Mouse (Mus musculus) kidney, embryonic 15.5 days (tissue): Measurements from ENCODE around the gene N6amt1. TPM values are rescaled to one million over a fixed set of nuclear protein-coding genes. Genes with fewer than 3 reads are reported as not detected.

Experiments used
- ATAC-seq: fragments of 200-750 bp; cut with Nextera tagmentation; replicated peaks from 2 replicates; pipeline ENCODE4 v1.8.0; 2017; ENCODE audit warnings: moderate TSS enrichment; ENCODE audit not compliant: low FRiP score
- H3K27ac ChIP-seq: fragments of 300-500 bp; sonication (generic); 2 replicates; pipeline ENCODE4 v1.5.1; 2015; ENCODE audit warnings: mild to moderate bottlenecking, inconsistent platforms
- H3K27me3 ChIP-seq: fragments of 300-500 bp; sonication (generic); 2 replicates; pipeline ENCODE4 v1.6.1; 2015; ENCODE audit warnings: inconsistent platforms
- H3K36me3 ChIP-seq: fragments of 300-500 bp; sonication (generic); 2 replicates; pipeline ENCODE4 v1.6.1; 2015; ENCODE audit warnings: inconsistent platforms
- H3K4me1 ChIP-seq: fragments of 300-500 bp; sonication (generic); 2 replicates; pipeline ENCODE4 v1.6.1; 2015; ENCODE audit warnings: inconsistent platforms
- H3K4me2 ChIP-seq: fragments of 300-500 bp; sonication (generic); 2 replicates; pipeline ENCODE4 v1.6.1; 2015; ENCODE audit warnings: moderate library complexity, mild to moderate bottlenecking, inconsistent platforms
- H3K4me3 ChIP-seq: fragments of 300-500 bp; sonication (generic); replicated peaks from 2 replicates; pipeline ENCODE4 v1.5.1; 2015; ENCODE audit warnings: mild to moderate bottlenecking, inconsistent platforms
- H3K9ac ChIP-seq: fragments of 300-500 bp; sonication (generic); 2 replicates; pipeline ENCODE4 v1.6.1; 2015; ENCODE audit warnings: mild to moderate bottlenecking, inconsistent platforms
- H3K9me3 ChIP-seq: fragments of 300-500 bp; sonication (generic); replicated peaks from 2 replicates; pipeline ENCODE4 v1.6.1; 2016; ENCODE audit warnings: inconsistent platforms
- WGBS: fragments of 180-500 bp; shearing (Covaris S2); methylation state at CpG from one replicate; pipeline ENCODE4 v1.1.7; 2015; ENCODE audit warnings: mixed read lengths; 5-methylcytosine and 5-hydroxymethylcytosine counted together
- polyA plus RNA-seq: library from polyadenylated mRNA; unstranded; fragments of >200 nt; fragmentation: Nextera tagmentation; extraction: Ambion mirVana; gene quantifications from 2 replicates; pipeline ENCODE4 v1.2.1, GENCODE M21; 2015

Gene N6amt1
- polyA plus RNA-seq: 28.4 and 29.5 TPM in 2 replicates

- WGBS: under 1% methylated on average over 45 of the region's 48 CpGs
- H3K36me3 ChIP-seq: peaks cover 29% of the 10 kb centered on the region
- no peaks in the 10 kb centered on the region for H3K27me3 ChIP-seq
- no peaks in the 10 kb centered on the region for H3K9me3 ChIP-seq
- peak; percentile 99 for ATAC-seq
- H3K4me2 ChIP-seq: peak within 1 kb of the TSS; percentile 57
- peak within 1 kb of the TSS; percentile 83 for H3K9ac ChIP-seq
- H3K4me1 ChIP-seq: peaks cover 7% of the 10 kb centered on the region; the same call in 1 of the 2 replicates
- peak within 1 kb of the TSS; percentile 98 for H3K27ac ChIP-seq
- peak within 1 kb of the TSS; percentile 87 for H3K4me3 ChIP-seq
These were observed at the start of gene N6amt1 for GRCm38 (mm10) chr16:87354075-87354583. TSS of gene N6amt1 (plus strand) at chr16:87354185.

- no peaks in the 10 kb centered on the region for H3K36me3 ChIP-seq
- H3K9ac ChIP-seq: no peak overlapping the region
- H3K4me2 ChIP-seq: no peak overlapping the region
- no peak overlapping the region for H3K4me3 ChIP-seq
- H3K4me1 ChIP-seq: 0 out of 2 replicates have a peak, but pooled peaks cover 2% of the 10 kb centered on the region
- H3K9me3 ChIP-seq: no peaks in the 10 kb centered on the region
- 72% methylated on average over 11 of the region's 11 CpGs for WGBS
- ATAC-seq: no peak
- H3K27me3 ChIP-seq: no peaks in the 10 kb centered on the region
- no peak overlapping the region for H3K27ac ChIP-seq
These were observed 48.6 kb upstream of the N6amt1 start for GRCm38 (mm10) chr16:87305251-87306011.

- no peaks in the 10 kb centered on the region for H3K36me3 ChIP-seq
- 52% methylated on average over 10 of the region's 10 CpGs for WGBS
- H3K27ac ChIP-seq: no peak overlapping the region
- H3K9me3 ChIP-seq: no peaks in the 10 kb centered on the region
- no peak for ATAC-seq
- no peak overlapping the region for H3K4me2 ChIP-seq
- 0 out of 2 replicates have a peak, but pooled peaks cover 2% of the 10 kb centered on the region for H3K4me1 ChIP-seq
- H3K4me3 ChIP-seq: no peak overlapping the region
- no peak overlapping the region for H3K9ac ChIP-seq
- no peaks in the 10 kb centered on the region for H3K27me3 ChIP-seq
These were observed 46.8 kb upstream of the N6amt1 start for GRCm38 (mm10) chr16:87307109-87307735.

- H3K27ac ChIP-seq: no peak overlapping the region
- no peak overlapping the region for H3K4me2 ChIP-seq
- no peaks in the 10 kb centered on the region for H3K27me3 ChIP-seq
- H3K9ac ChIP-seq: no peak overlapping the region
- no peak overlapping the region for H3K4me3 ChIP-seq
- H3K36me3 ChIP-seq: no peaks in the 10 kb centered on the region
- H3K4me1 ChIP-seq: 0 out of 2 replicates have a peak, but pooled peaks cover 2% of the 10 kb centered on the region
- no peaks in the 10 kb centered on the region for H3K9me3 ChIP-seq
- no peak for ATAC-seq
- WGBS: 88% methylated on average over 4 of the region's 4 CpGs
These were observed 43.3 kb upstream of the N6amt1 start for GRCm38 (mm10) chr16:87310659-87311058.

- H3K9ac ChIP-seq: no peak overlapping the region
- H3K36me3 ChIP-seq: no peaks in the 10 kb centered on the region
- no peak for ATAC-seq
- H3K27me3 ChIP-seq: no peaks in the 10 kb centered on the region
- no peaks in the 10 kb centered on the region for H3K9me3 ChIP-seq
- no peak overlapping the region for H3K4me2 ChIP-seq
- H3K4me1 ChIP-seq: no peaks in the 10 kb centered on the region
- H3K27ac ChIP-seq: no peak overlapping the region
- H3K4me3 ChIP-seq: no peak overlapping the region
- 83% methylated on average over 5 of the region's 5 CpGs for WGBS
These were observed 35.7 kb upstream of the N6amt1 start for GRCm38 (mm10) chr16:87318200-87318811.

GRCm38 (mm10) chr16:87318998-87319397 is 35.0 kb upstream of the N6amt1 start:
- no peak overlapping the region for H3K9ac ChIP-seq
- no peak for ATAC-seq
- no peak overlapping the region for H3K4me2 ChIP-seq
- no peak overlapping the region for H3K27ac ChIP-seq
- no peaks in the 10 kb centered on the region for H3K4me1 ChIP-seq
- H3K9me3 ChIP-seq: no peaks in the 10 kb centered on the region
- no peaks in the 10 kb centered on the region for H3K36me3 ChIP-seq
- H3K4me3 ChIP-seq: no peak overlapping the region
- H3K27me3 ChIP-seq: no peaks in the 10 kb centered on the region
- WGBS: 85% methylated on average over 5 of the region's 5 CpGs

GRCm38 (mm10) chr16:87319541-87320251 is 34.3 kb upstream of the N6amt1 start:
- H3K27ac ChIP-seq: no peak overlapping the region
- no peaks in the 10 kb centered on the region for H3K36me3 ChIP-seq
- no peaks in the 10 kb centered on the region for H3K27me3 ChIP-seq
- ATAC-seq: no peak
- H3K9ac ChIP-seq: no peak overlapping the region
- H3K4me1 ChIP-seq: 0 out of 2 replicates have a peak, but pooled peaks cover 3% of the 10 kb centered on the region
- H3K4me2 ChIP-seq: no peak overlapping the region
- WGBS: 63% methylated on average over 5 of the region's 5 CpGs
- no peaks in the 10 kb centered on the region for H3K9me3 ChIP-seq
- H3K4me3 ChIP-seq: no peak overlapping the region

DNA sequence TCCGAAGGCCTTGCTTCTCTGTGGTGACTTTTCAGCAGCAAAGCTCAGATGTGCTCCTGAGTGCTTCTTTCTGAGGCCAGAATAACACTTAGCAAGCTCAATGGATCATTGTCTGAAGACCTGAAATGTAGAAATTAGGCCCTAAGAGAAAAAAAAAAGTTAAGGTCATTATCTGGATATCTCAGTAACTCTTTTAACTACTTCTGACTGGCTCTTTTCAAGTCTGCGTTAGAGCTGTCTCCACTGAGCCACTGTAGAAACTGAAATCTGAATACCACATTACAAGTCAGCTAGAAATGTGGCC is 33.8 kb upstream of the N6amt1 start:
- no peak overlapping the region for H3K27ac ChIP-seq
- no peaks in the 10 kb centered on the region for H3K36me3 ChIP-seq
- no peaks in the 10 kb centered on the region for H3K9me3 ChIP-seq
- H3K4me2 ChIP-seq: no peak overlapping the region
- 0 out of 2 replicates have a peak, but pooled peaks cover 3% of the 10 kb centered on the region for H3K4me1 ChIP-seq
- no peaks in the 10 kb centered on the region for H3K27me3 ChIP-seq
- no peak overlapping the region for H3K4me3 ChIP-seq
- ATAC-seq: no peak
- 64% methylated on average over 2 of the region's 2 CpGs for WGBS
- H3K9ac ChIP-seq: no peak overlapping the region

DNA sequence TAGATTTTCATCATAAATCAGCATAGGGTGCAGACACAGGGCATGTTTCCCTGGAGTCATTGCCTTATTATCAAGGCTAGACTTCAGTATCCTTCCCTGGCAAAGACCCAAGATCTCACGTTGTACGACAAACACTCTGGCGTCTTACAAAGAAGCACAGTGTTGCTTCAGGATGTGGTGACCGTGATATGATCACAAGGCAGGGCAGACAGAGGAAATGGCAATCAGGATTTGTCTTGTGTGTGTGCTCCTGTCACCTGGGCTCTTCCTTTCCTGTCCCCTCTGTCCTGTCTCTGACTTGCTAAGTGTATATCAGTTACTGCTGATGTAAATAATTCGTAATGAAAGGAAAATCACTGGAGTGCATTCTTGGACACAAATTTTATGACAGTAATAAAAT is 29.4 kb upstream of the N6amt1 start:
- Histone ChIP-seq H3K9ac (no peak overlapping the region), H3K36me3 (no peaks in the 10 kb centered on the region), H3K4me2 (no peak overlapping the region), H3K27me3 (no peaks in the 10 kb centered on the region), H3K9me3 (no peaks in the 10 kb centered on the region), H3K27ac (no peak overlapping the region), H3K4me1 (0 out of 2 replicates have a peak, but pooled peaks cover 3% of the 10 kb centered on the region), H3K4me3 (no peak overlapping the region)
- ATAC-seq: peak; percentile 73; the same call in 1 of the 2 replicates
- 38% methylated on average over 5 of the region's 5 CpGs for WGBS

DNA sequence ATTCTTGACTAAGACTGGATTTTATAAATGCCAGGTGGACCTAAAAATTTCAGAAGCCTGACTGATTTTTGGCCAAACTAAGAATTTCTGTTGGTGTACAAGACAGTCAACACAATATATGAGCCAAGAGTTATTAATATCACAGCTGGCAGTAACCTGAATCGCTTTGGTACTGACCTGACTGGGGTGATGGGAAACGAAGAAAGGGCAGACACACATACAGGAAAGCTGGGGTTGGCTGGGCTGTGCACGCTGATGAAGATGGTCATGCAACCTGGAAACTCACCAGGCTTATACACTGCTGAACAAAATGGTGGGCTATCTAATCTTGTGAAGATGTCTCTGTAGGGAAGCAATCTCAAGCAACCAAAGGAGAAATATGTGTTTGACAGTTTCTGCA is 24.0 kb upstream of the N6amt1 start:
- no peaks in the 10 kb centered on the region for H3K9me3 ChIP-seq
- no peak overlapping the region for H3K4me2 ChIP-seq
- no peaks in the 10 kb centered on the region for H3K27me3 ChIP-seq
- H3K27ac ChIP-seq: no peak overlapping the region
- H3K4me3 ChIP-seq: no peak overlapping the region
- H3K36me3 ChIP-seq: no peaks in the 10 kb centered on the region
- no peak overlapping the region for H3K9ac ChIP-seq
- no peak for ATAC-seq
- H3K4me1 ChIP-seq: no peaks in the 10 kb centered on the region
- 86% methylated on average over 3 of the region's 3 CpGs for WGBS

GRCm38 (mm10) chr16:87334756-87335155 is 19.2 kb upstream of the N6amt1 start:
- Histone ChIP-seq H3K9me3 (no peaks in the 10 kb centered on the region), H3K4me2 (no peak overlapping the region), H3K4me3 (no peak overlapping the region), H3K27ac (no peak overlapping the region), H3K27me3 (no peaks in the 10 kb centered on the region), H3K9ac (no peak overlapping the region), H3K4me1 (no peaks in the 10 kb centered on the region), H3K36me3 (no peaks in the 10 kb centered on the region)
- ATAC-seq: no peak
- 81% methylated on average over 3 of the region's 3 CpGs for WGBS
